Comparison of ENCODE assay signal across 12 mouse cellular contexts in genomic region chr13:56117991-56118765, GRCm38 (mm10). TPM values are rescaled to one million over a fixed set of nuclear protein-coding genes. Genes with fewer than 3 reads are reported as not detected.
DNase-seq lines count a peak whose midpoint lies in the region; ATAC-seq and TF ChIP-seq lines count a peak whose summit lies in the region.
"Had no signal": no experiment of that assay in that cellular context is flagged by ENCODE, and none has a peak within 500 bp of the region (broad histone marks: within the 10 kb centered on the region; RNA-seq: fewer than 3 reads in every experiment).

No protein-coding gene starts in this region.

- peaks cover 65% of the 10 kb centered on the region for H3K4me1 ChIP-seq in heart, embryonic 10.5 days
- peaks cover 49% of the 10 kb centered on the region for H3K4me1 ChIP-seq in limb, embryonic 15.5 days
- peaks cover 9% of the 10 kb centered on the region for H3K4me1 ChIP-seq in midbrain, embryonic 10.5 days

- intact Hi-C loops in left cerebral cortex, adult 2 months (cut with DNase I) = no loop called here
- intact Hi-C loops in left cerebral cortex, postnatal 4 days (cut with DNase I) = no loop called here

- no peak for ATAC-seq in limb, embryonic 15.5 days (ENCODE audit: insufficient number of reproducible peaks, low FRiP score, low TSS enrichment, low read depth)

- H3K36me3 ChIP-seq in heart, embryonic 10.5 days = peaks cover 56% of the 10 kb centered on the region
- peaks cover 40% of the 10 kb centered on the region for H3K36me3 ChIP-seq in limb, embryonic 15.5 days
- H3K36me3 ChIP-seq in midbrain, embryonic 10.5 days = peaks cover 99% of the 10 kb centered on the region

- no peak overlapping the region for H3K9ac ChIP-seq in limb, embryonic 15.5 days
- H3K9ac ChIP-seq: hindbrain, embryonic 14.5 days; kidney, embryonic 15.5 days had no signal

- no peak overlapping the region for H3K4me3 ChIP-seq in left cerebral cortex, adult 2 months
- H3K4me3 ChIP-seq in heart, embryonic 10.5 days = peak overlapping the region; percentile 10; the same call in 1 of the 2 replicates
- H3K4me3 ChIP-seq in limb, embryonic 15.5 days = no peak overlapping the region
- H3K4me3 ChIP-seq in midbrain, embryonic 10.5 days = no peak overlapping the region
- H3K4me3 ChIP-seq: kidney, embryonic 15.5 days had no signal

- 39% methylated on average over 9 of the region's 9 CpGs for WGBS in heart, embryonic 10.5 days
- WGBS in limb, embryonic 15.5 days = 66% methylated on average over 9 of the region's 9 CpGs
- 90% methylated on average over 9 of the region's 9 CpGs for WGBS in midbrain, embryonic 10.5 days

- H3K4me2 ChIP-seq in limb, embryonic 15.5 days = no peak overlapping the region
- H3K4me2 ChIP-seq: hindbrain, embryonic 14.5 days; kidney, embryonic 15.5 days had no signal

- peak; percentile 42 to 50 for DNase-seq in cerebellum, postnatal 25 days
- DNase-seq in cerebellum, postnatal 36 days = no peak
- no peak for DNase-seq in left cerebral cortex, adult 2 months (ENCODE audit: extremely low spot score in 1 of 2, low spot score in 2 of 2)
- DNase-seq in left cerebral cortex, postnatal 4 days = no peak
- peak; percentile 83 for DNase-seq in heart, embryonic 10.5 days (ENCODE audit: low spot score)
- DNase-seq in adrenal gland, adult 18-20 months (ENCODE audit: low spot score in 2 of 2) = no peak
- DNase-seq in midbrain, embryonic 10.5 days (ENCODE audit: low spot score) = no peak
- DNase-seq: lung, postnatal 36 days; right cerebral cortex, postnatal 14 days had no signal

- no peak for TF ChIP-seq CTCF in left cerebral cortex, adult 2 months (IDR thresholded peaks at IDR 0.05)

- no peaks in the 10 kb centered on the region for H3K27me3 ChIP-seq in heart, embryonic 10.5 days (ENCODE audit: insufficient read depth, poor library complexity, severe bottlenecking)
- H3K27me3 ChIP-seq in limb, embryonic 15.5 days = no peaks in the 10 kb centered on the region
- no peaks in the 10 kb centered on the region for H3K27me3 ChIP-seq in midbrain, embryonic 10.5 days (ENCODE audit: low read depth, poor library complexity, severe bottlenecking)
- H3K27me3 ChIP-seq: kidney, embryonic 15.5 days had no signal

- peak overlapping the region; percentile 58; the same call in 1 of the 2 replicates for H3K27ac ChIP-seq in left cerebral cortex, adult 2 months
- H3K27ac ChIP-seq in heart, embryonic 10.5 days = peak overlapping the region; percentile 83
- H3K27ac ChIP-seq in limb, embryonic 15.5 days = peak overlapping the region; percentile 24; the same call in 1 of the 2 replicates
- no peak overlapping the region for H3K27ac ChIP-seq in midbrain, embryonic 10.5 days (replicated peaks)
- H3K27ac ChIP-seq: hindbrain, embryonic 14.5 days; kidney, embryonic 15.5 days had no signal

- H3K9me3 ChIP-seq in heart, embryonic 10.5 days = no peaks in the 10 kb centered on the region
- H3K9me3 ChIP-seq in limb, embryonic 15.5 days = no peaks in the 10 kb centered on the region
- no peaks in the 10 kb centered on the region for H3K9me3 ChIP-seq in midbrain, embryonic 10.5 days (replicated peaks)
- H3K9me3 ChIP-seq: kidney, embryonic 15.5 days had no signal

RNA-seq across cellular contexts. Expression of gene H2afy, which starts 18.0 kb away (rescaled TPM):
- total RNA-seq in left cerebral cortex, adult 2 months (2021) = 100 to 1,000 TPM; 107 to 111 TPM
- 100 to 1,000 TPM; 114 to 116 TPM for total RNA-seq in left cerebral cortex, postnatal 4 days (2021)
- polyA plus RNA-seq in heart, embryonic 10.5 days (2016; fragmentation: Nextera tagmentation; extraction: Ambion mirVana) = 134 and 287 TPM in 2 replicates
- polyA plus RNA-seq in limb, embryonic 15.5 days (2015; fragmentation: Nextera tagmentation; extraction: Ambion mirVana) = 242 and 272 TPM in 2 replicates
- 100 to 1,000 TPM; 121 to 122 TPM for total RNA-seq in adrenal gland, adult 18-20 months (2021)
- polyA plus RNA-seq in midbrain, embryonic 10.5 days (2016; fragmentation: Nextera tagmentation; extraction: Ambion mirVana) = 526 and 546 TPM in 2 replicates

Comparison
In these comparisons a context has a peak if more than half of its experiments do, and no peak if none do; other contexts are left out.
1. DNase-seq: peak in cerebellum, postnatal 25 days (2 of 2) and heart, embryonic 10.5 days (single experiment); none in cerebellum, postnatal 36 days (0 of 2), left cerebral cortex, adult 2 months (0 of 2), left cerebral cortex, postnatal 4 days (single experiment), adrenal gland, adult 18-20 months (0 of 2) and midbrain, embryonic 10.5 days (single experiment).